Mouse (Mus musculus): ENCODE measurements around the gene Gys1. TPM values are rescaled to one million over a fixed set of nuclear protein-coding genes. Genes with fewer than 3 reads are reported as not detected.
"Not testable (repeated sequence)": the region's sequence is repeated elsewhere in the genome, so short reads cannot be mapped to it uniquely, and the experiment has no call there.

Gene Gys1
- polyA plus RNA-seq, 1 experiment from 2014 or later: 99.1 TPM

- Histone ChIP-seq H3K9ac (ENCODE audit: low read length) (peak overlapping the region; percentile 70), H3K4me2 (ENCODE audit: low read length) (peak overlapping the region; percentile 74), H3K9me3 (ENCODE audit: control insufficient read depth, low read length) (no peaks in the 10 kb centered on the region), H3K27ac (replicated peaks in 1 of 2; ENCODE audit: control insufficient read depth in 1 of 2, insufficient read depth in 1 of 2, low read depth in 2 of 2, low read length in 2 of 2) (peak overlapping the region; percentile 80 to 86), H3K4me1 (ENCODE audit: control insufficient read depth in 2 of 2, insufficient read depth in 2 of 2, low read length in 2 of 2) (peaks cover 22 to 38% of the 10 kb centered on the region in 2 experiments), H3K36me3 (ENCODE audit: control insufficient read depth, insufficient read depth, low read length) (peaks cover 60% of the 10 kb centered on the region), H3K4me3 (ENCODE audit: control insufficient read depth in 1 of 2, insufficient read depth in 1 of 2, low read depth in 1 of 2, low read length in 2 of 2) (no peak overlapping the region), H3K27me3 (ENCODE audit: control insufficient read depth, insufficient read depth, low read length) (no peaks in the 10 kb centered on the region)
- ATAC-seq (ENCODE audit: insufficient number of reproducible peaks, insufficient read depth, low FRiP score, low read depth): peak; percentile 28; the same call in 1 of the 2 replicates
- 10% methylated on average over 13 of the region's 13 CpGs for WGBS
Measured at GRCm38 (mm10) chr7:45460860-45461314, 26.2 kb downstream of the Gys1 start.

GRCm38 (mm10) chr7:45461326-45461725 is 26.7 kb downstream of the Gys1 start:
- peaks cover 24 to 42% of the 10 kb centered on the region in 2 experiments for H3K4me1 ChIP-seq (ENCODE audit: control insufficient read depth in 2 of 2, insufficient read depth in 2 of 2, low read length in 2 of 2)
- WGBS: 60% methylated on average over 5 of the region's 5 CpGs
- H3K27ac ChIP-seq (replicated peaks in 1 of 2; ENCODE audit: control insufficient read depth in 1 of 2, insufficient read depth in 1 of 2, low read depth in 2 of 2, low read length in 2 of 2): peak overlapping the region; percentile 80 to 86
- H3K36me3 ChIP-seq (ENCODE audit: control insufficient read depth, insufficient read depth, low read length): peaks cover 60% of the 10 kb centered on the region
- H3K4me3 ChIP-seq (ENCODE audit: control insufficient read depth in 1 of 2, insufficient read depth in 1 of 2, low read depth in 1 of 2, low read length in 2 of 2): no peak overlapping the region
- no peak for ATAC-seq (ENCODE audit: insufficient number of reproducible peaks, insufficient read depth, low FRiP score, low read depth)
- H3K4me2 ChIP-seq (ENCODE audit: low read length): peak overlapping the region; percentile 74
- H3K9ac ChIP-seq (ENCODE audit: low read length): peak overlapping the region; percentile 70
- H3K27me3 ChIP-seq (ENCODE audit: control insufficient read depth, insufficient read depth, low read length): no peaks in the 10 kb centered on the region
- H3K9me3 ChIP-seq (ENCODE audit: control insufficient read depth, low read length): no peaks in the 10 kb centered on the region

- H3K36me3 ChIP-seq (ENCODE audit: control insufficient read depth, insufficient read depth, low read length): peaks cover 60% of the 10 kb centered on the region
- WGBS: 94% methylated on average over 4 of the region's 4 CpGs
- H3K9ac ChIP-seq (ENCODE audit: low read length): no peak overlapping the region; the same call in 1 of the 2 replicates
- 0 out of 4 replicates have a peak overlapping the region, but pooled peaks of 1 of the 2 experiments have one; percentile 1 for H3K27ac ChIP-seq (replicated peaks in 1 of 2; ENCODE audit: control insufficient read depth in 1 of 2, insufficient read depth in 1 of 2, low read depth in 2 of 2, low read length in 2 of 2)
- no peak overlapping the region for H3K4me3 ChIP-seq (ENCODE audit: control insufficient read depth in 1 of 2, insufficient read depth in 1 of 2, low read depth in 1 of 2, low read length in 2 of 2)
- H3K4me1 ChIP-seq (ENCODE audit: control insufficient read depth in 2 of 2, insufficient read depth in 2 of 2, low read length in 2 of 2): peaks cover 24 to 38% of the 10 kb centered on the region in 2 experiments
- no peaks in the 10 kb centered on the region for H3K9me3 ChIP-seq (ENCODE audit: control insufficient read depth, low read length)
- no peaks in the 10 kb centered on the region for H3K27me3 ChIP-seq (ENCODE audit: control insufficient read depth, insufficient read depth, low read length)
- H3K4me2 ChIP-seq (ENCODE audit: low read length): peak overlapping the region; percentile 11; the same call in 1 of the 2 replicates
- ATAC-seq (ENCODE audit: insufficient number of reproducible peaks, insufficient read depth, low FRiP score, low read depth): no peak
Measured at GRCm38 (mm10) chr7:45461781-45462180, 27.1 kb downstream of the Gys1 start.

- ATAC-seq (ENCODE audit: insufficient number of reproducible peaks, insufficient read depth, low FRiP score, low read depth): no peak
- Histone ChIP-seq H3K4me2 (ENCODE audit: low read length) (no peak overlapping the region), H3K4me1 (ENCODE audit: control insufficient read depth in 2 of 2, insufficient read depth in 2 of 2, low read length in 2 of 2) (peaks cover 24 to 37% of the 10 kb centered on the region in 2 experiments), H3K9me3 (ENCODE audit: control insufficient read depth, low read length) (no peaks in the 10 kb centered on the region), H3K36me3 (ENCODE audit: control insufficient read depth, insufficient read depth, low read length) (peaks cover 55% of the 10 kb centered on the region), H3K9ac (ENCODE audit: low read length) (no peak overlapping the region), H3K27me3 (ENCODE audit: control insufficient read depth, insufficient read depth, low read length) (no peaks in the 10 kb centered on the region), H3K27ac (replicated peaks in 1 of 2; ENCODE audit: control insufficient read depth in 1 of 2, insufficient read depth in 1 of 2, low read depth in 2 of 2, low read length in 2 of 2) (no peak overlapping the region), H3K4me3 (ENCODE audit: control insufficient read depth in 1 of 2, insufficient read depth in 1 of 2, low read depth in 1 of 2, low read length in 2 of 2) (no peak overlapping the region)
- WGBS: 87% methylated on average over 4 of the region's 4 CpGs
Measured at GRCm38 (mm10) chr7:45462325-45462724, 27.7 kb downstream of the Gys1 start.

- H3K9ac ChIP-seq (ENCODE audit: low read length); H3K27ac ChIP-seq (replicated peaks in 1 of 2; ENCODE audit: control insufficient read depth in 1 of 2, insufficient read depth in 1 of 2, low read depth in 2 of 2, low read length in 2 of 2); ATAC-seq (ENCODE audit: insufficient number of reproducible peaks, insufficient read depth, low FRiP score, low read depth); H3K9me3 ChIP-seq (ENCODE audit: control insufficient read depth, low read length); H3K4me3 ChIP-seq (ENCODE audit: control insufficient read depth in 1 of 2, insufficient read depth in 1 of 2, low read depth in 1 of 2, low read length in 2 of 2); H3K27me3 ChIP-seq (ENCODE audit: control insufficient read depth, insufficient read depth, low read length); H3K4me2 ChIP-seq (ENCODE audit: low read length): not testable (repeated sequence)
- WGBS: 79% methylated on average over 4 of the region's 4 CpGs
- Histone ChIP-seq H3K36me3 (ENCODE audit: control insufficient read depth, insufficient read depth, low read length) (peaks cover 49% of the 10 kb centered on the region), H3K4me1 (ENCODE audit: control insufficient read depth in 2 of 2, insufficient read depth in 2 of 2, low read length in 2 of 2) (peaks cover 19 to 31% of the 10 kb centered on the region in 2 experiments)
Measured at GRCm38 (mm10) chr7:45462868-45463267, 28.2 kb downstream of the Gys1 start.

- Histone ChIP-seq H3K4me1 (ENCODE audit: control insufficient read depth in 2 of 2, insufficient read depth in 2 of 2, low read length in 2 of 2) (peaks cover 17 to 27% of the 10 kb centered on the region in 2 experiments), H3K4me2 (ENCODE audit: low read length) (no peak overlapping the region; the same call in 1 of the 2 replicates), H3K27ac (replicated peaks in 1 of 2; ENCODE audit: control insufficient read depth in 1 of 2, insufficient read depth in 1 of 2, low read depth in 2 of 2, low read length in 2 of 2) (no peak overlapping the region), H3K9ac (ENCODE audit: low read length) (no peak overlapping the region), H3K36me3 (ENCODE audit: control insufficient read depth, insufficient read depth, low read length) (peaks cover 40% of the 10 kb centered on the region), H3K9me3 (ENCODE audit: control insufficient read depth, low read length) (no peaks in the 10 kb centered on the region), H3K4me3 (ENCODE audit: control insufficient read depth in 1 of 2, insufficient read depth in 1 of 2, low read depth in 1 of 2, low read length in 2 of 2) (no peak overlapping the region), H3K27me3 (ENCODE audit: control insufficient read depth, insufficient read depth, low read length) (no peaks in the 10 kb centered on the region)
- 94% methylated on average over 7 of the region's 7 CpGs for WGBS
- no peak for ATAC-seq (ENCODE audit: insufficient number of reproducible peaks, insufficient read depth, low FRiP score, low read depth)
Measured at GRCm38 (mm10) chr7:45463987-45464778, 29.5 kb downstream of the Gys1 start.

- H3K4me2 ChIP-seq (ENCODE audit: low read length): no peak overlapping the region
- H3K27me3 ChIP-seq (ENCODE audit: control insufficient read depth, insufficient read depth, low read length): no peaks in the 10 kb centered on the region
- peaks cover 15 to 25% of the 10 kb centered on the region in 2 experiments for H3K4me1 ChIP-seq (ENCODE audit: control insufficient read depth in 2 of 2, insufficient read depth in 2 of 2, low read length in 2 of 2)
- H3K9ac ChIP-seq (ENCODE audit: low read length): no peak overlapping the region
- no peak for ATAC-seq (ENCODE audit: insufficient number of reproducible peaks, insufficient read depth, low FRiP score, low read depth)
- no peaks in the 10 kb centered on the region for H3K9me3 ChIP-seq (ENCODE audit: control insufficient read depth, low read length)
- H3K36me3 ChIP-seq (ENCODE audit: control insufficient read depth, insufficient read depth, low read length): peaks cover 40% of the 10 kb centered on the region
- no peak overlapping the region for H3K4me3 ChIP-seq (ENCODE audit: control insufficient read depth in 1 of 2, insufficient read depth in 1 of 2, low read depth in 1 of 2, low read length in 2 of 2)
- WGBS: 92% methylated on average over 12 of the region's 12 CpGs
- no peak overlapping the region for H3K27ac ChIP-seq (replicated peaks in 1 of 2; ENCODE audit: control insufficient read depth in 1 of 2, insufficient read depth in 1 of 2, low read depth in 2 of 2, low read length in 2 of 2)
Measured at GRCm38 (mm10) chr7:45465112-45465511, 30.5 kb downstream of the Gys1 start.

Data from heart, embryonic 14.5 days (tissue).